9 mouse cellular contexts compared by ENCODE assay signal in genomic region chrX:105104175-105104574, GRCm38 (mm10). TPM values are rescaled to one million over a fixed set of nuclear protein-coding genes. Genes with fewer than 3 reads are reported as not detected.
DNase-seq lines count a peak whose midpoint lies in the region; ATAC-seq lines count a peak whose summit lies in the region.
"Had no signal": no experiment of that assay in that cellular context is flagged by ENCODE, and none has a peak within 500 bp of the region (broad histone marks: within the 10 kb centered on the region; RNA-seq: fewer than 3 reads in every experiment).

No protein-coding gene starts in this region.

- no peak overlapping the region for H3K9ac ChIP-seq in hindbrain, embryonic 11.5 days (ENCODE audit: low read depth, low read length)

- no peak overlapping the region for H3K27ac ChIP-seq in hindbrain, embryonic 11.5 days (ENCODE audit: low read depth, low read length)
- no peak overlapping the region for H3K27ac ChIP-seq in hindbrain, embryonic 10.5 days

- H3K36me3 ChIP-seq in hindbrain, embryonic 11.5 days (ENCODE audit: control insufficient read depth, insufficient read depth, low read length): no peaks in the 10 kb centered on the region
- H3K36me3 ChIP-seq in hindbrain, embryonic 10.5 days: no peaks in the 10 kb centered on the region

- H3K4me3 ChIP-seq in hindbrain, embryonic 11.5 days (ENCODE audit: low read depth, low read length): no peak overlapping the region
- H3K4me3 ChIP-seq in hindbrain, embryonic 10.5 days: no peak overlapping the region
- H3K4me3 ChIP-seq: myocyte had no signal

- H3K9me3 ChIP-seq in hindbrain, embryonic 11.5 days (ENCODE audit: control insufficient read depth, low read length): no peaks in the 10 kb centered on the region
- no peaks in the 10 kb centered on the region for H3K9me3 ChIP-seq in hindbrain, embryonic 10.5 days

- H3K4me2 ChIP-seq in hindbrain, embryonic 11.5 days (replicated peaks; ENCODE audit: low read depth, low read length): no peak overlapping the region

- H3K27me3 ChIP-seq in hindbrain, embryonic 11.5 days (ENCODE audit: control insufficient read depth, insufficient read depth, low read length): no peaks in the 10 kb centered on the region
- H3K27me3 ChIP-seq in hindbrain, embryonic 10.5 days (ENCODE audit: insufficient read depth, poor library complexity, severe bottlenecking): peaks cover 27% of the 10 kb centered on the region

- no peaks in the 10 kb centered on the region for H3K4me1 ChIP-seq in hindbrain, embryonic 11.5 days (replicated peaks; ENCODE audit: control insufficient read depth, insufficient read depth, low read length)
- no peaks in the 10 kb centered on the region for H3K4me1 ChIP-seq in hindbrain, embryonic 10.5 days (replicated peaks)

- ATAC-seq in hindbrain, embryonic 11.5 days (ENCODE audit: low FRiP score): no peak
- no peak for ATAC-seq in monocyte, adult 5-6 weeks (replicated peaks; ENCODE audit: insufficient number of reproducible peaks, low FRiP score, low TSS enrichment, poor library complexity, severe bottlenecking)

- 44% methylated on average over 5 of the region's 5 CpGs for WGBS in hindbrain, embryonic 11.5 days
- WGBS in hindbrain, embryonic 10.5 days: 49% methylated on average over 5 of the region's 5 CpGs

- peak; percentile 39 for DNase-seq in hindbrain, embryonic 11.5 days (ENCODE audit: low spot score)
- no peak for DNase-seq in hindbrain, embryonic 10.5 days (ENCODE audit: low spot score)
- DNase-seq in thymus, postnatal 14 days: peak; percentile 41
- no peak for DNase-seq in thymus, postnatal 36 days
- peak; percentile 11 for DNase-seq in c-Kit-negative CD71-positive TER-119-positive erythroid progenitor cells, embryonic 14.5 days (ENCODE audit: low read depth, low spot score)
- DNase-seq in lung, postnatal 36 days: peak; percentile 74
- no peak for DNase-seq in frontal cortex, postnatal 10 days (ENCODE audit: low spot score in 2 of 2)

RNA-seq across cellular contexts. Expression of gene Magee1, which starts 16.0 kb away (rescaled TPM):
- 27.0 and 30.3 TPM in 2 replicates for polyA plus RNA-seq in hindbrain, embryonic 11.5 days (2014; fragmentation: Nextera tagmentation; extraction: Ambion mirVana)
- 28.3 and 47.5 TPM in 2 replicates for polyA plus RNA-seq in hindbrain, embryonic 10.5 days (2016; fragmentation: Nextera tagmentation; extraction: Ambion mirVana)
- 2.1 to 2.9 TPM (median 2.3 TPM) in 3 replicates for total RNA-seq in monocyte, adult 5-6 weeks (2017)

RNA-seq across cellular contexts. Expression of gene Pbdc1, which starts 24.6 kb away (rescaled TPM):
- polyA plus RNA-seq in hindbrain, embryonic 11.5 days (2014; fragmentation: Nextera tagmentation; extraction: Ambion mirVana): 61.0 and 67.8 TPM in 2 replicates
- polyA plus RNA-seq in hindbrain, embryonic 10.5 days (2016; fragmentation: Nextera tagmentation; extraction: Ambion mirVana): 63.6 and 76.6 TPM in 2 replicates
- 23.2 to 38.8 TPM (median 27.1 TPM) in 3 replicates for total RNA-seq in monocyte, adult 5-6 weeks (2017)

Comparison
In these comparisons a context has a peak if more than half of its experiments do, and no peak if none do; other contexts are left out.
1. DNase-seq: peak in hindbrain, embryonic 11.5 days (single experiment), thymus, postnatal 14 days (single experiment), c-Kit-negative CD71-positive TER-119-positive erythroid progenitor cells, embryonic 14.5 days (single experiment) and lung, postnatal 36 days (single experiment); none in hindbrain, embryonic 10.5 days (single experiment), thymus, postnatal 36 days (0 of 2) and frontal cortex, postnatal 10 days (0 of 2).